Mouse (Mus musculus) spleen, adult 12 weeks (tissue): ENCODE measurements around the gene Arrdc2.

ENCODE experiments used
- DNase-seq: peaks from one replicate; pipeline ENCODE4 v3.0.0; 2022; ENCODE audit warnings: low spot score

Arrdc2 gene

DNA sequence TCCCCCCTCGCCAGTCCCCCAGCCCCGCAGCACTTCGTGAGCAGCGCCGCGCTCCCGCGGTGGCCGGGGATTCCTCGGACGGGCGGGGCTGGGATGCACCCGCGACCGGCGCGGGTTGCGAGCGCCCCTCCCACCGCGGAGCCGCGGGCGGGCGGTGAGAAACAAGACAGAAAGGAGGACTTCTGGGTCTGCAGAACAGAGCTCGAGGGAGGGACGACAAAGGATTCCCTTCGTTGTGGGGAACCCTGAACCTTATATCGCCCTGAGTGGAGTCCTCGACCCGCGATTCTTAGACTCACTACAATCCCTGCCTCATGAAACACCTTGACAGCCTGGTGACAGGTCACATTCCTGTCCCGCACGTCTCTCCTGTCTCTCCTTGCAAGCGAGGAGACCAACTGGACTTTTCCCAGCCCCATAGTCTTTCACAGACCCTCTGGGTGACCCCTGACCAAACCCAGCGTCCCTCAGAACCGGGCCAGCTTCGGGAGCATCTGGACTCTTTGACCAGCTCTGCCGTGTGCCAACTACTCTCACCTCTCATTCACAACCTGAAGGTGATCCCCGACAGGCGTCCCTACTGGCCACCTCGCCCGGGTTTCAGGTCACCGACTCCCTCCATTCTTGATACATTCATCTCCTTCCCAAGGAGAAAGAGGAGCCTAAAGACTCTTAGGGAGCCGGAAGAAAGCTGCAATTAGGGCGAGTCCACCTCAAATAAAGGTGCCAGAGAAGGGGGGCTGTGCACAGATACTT, 24.6 kb upstream of the Arrdc2 start:
- no peak for DNase-seq

DNA sequence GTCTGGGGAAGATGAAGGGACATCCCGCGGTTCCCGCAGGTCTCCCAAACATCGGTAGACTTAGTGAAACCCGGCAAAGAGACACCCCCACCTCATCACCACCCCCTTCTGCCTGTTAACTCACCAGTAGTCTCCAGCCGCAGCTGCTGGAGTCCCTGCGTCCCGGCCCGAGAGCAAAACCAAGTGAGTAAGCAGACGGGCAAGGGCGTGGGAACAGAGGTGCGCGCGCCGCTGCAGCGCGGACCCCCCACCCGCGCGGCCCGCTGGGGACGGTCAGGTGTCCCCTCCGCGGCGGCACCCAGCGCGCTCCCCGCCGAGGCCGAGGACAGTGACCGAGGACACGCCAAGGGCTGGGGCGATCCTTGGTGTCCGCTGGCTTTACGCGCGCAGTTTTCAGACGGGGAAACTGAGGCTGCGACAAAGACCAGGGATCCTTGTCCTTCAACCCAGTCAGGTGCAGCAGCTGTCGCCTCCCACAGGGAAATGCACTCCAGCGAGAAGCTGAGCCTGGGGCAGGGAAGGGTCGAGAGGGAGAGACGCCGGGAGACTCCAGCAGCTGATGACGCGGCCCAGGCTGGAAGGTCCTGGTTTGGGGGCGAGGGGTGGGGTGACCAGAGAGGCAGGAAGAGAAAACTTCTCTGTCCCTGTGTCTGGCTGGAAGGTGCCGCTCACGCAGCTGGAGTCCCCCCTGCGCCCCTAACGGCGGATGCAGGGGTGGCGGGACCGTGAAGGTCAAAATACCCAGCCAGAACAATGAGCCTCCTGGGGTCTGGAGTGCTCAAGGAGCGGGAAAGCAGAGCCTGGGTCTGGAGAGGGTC, 23.5 kb upstream of the Arrdc2 start, which contains the start of gene Kcnn1:
TSS of gene Kcnn1 (minus strand) at position 435 of the 818 bp plus-strand sequence.
- DNase-seq, result no peak

DNA sequence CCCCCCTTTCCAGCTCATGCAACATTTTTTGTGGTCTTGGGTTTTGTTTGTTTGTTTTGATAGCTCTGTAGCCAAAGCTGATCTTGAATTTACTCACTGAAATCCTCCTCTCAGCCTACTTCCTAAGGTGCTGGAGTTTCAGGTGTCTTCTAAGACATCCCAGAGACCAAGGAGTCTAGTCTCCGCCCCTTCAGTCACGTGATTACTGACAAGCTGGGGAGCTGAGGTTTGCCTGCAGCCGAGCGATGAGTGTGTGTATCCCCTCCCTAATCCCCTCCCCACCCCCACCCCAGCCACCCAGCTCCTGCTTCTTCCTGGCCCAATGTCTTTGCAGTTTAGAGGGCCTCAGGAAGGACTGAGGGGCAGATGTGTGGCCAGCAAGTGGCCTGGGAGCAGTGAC, 18.0 kb upstream of the Arrdc2 start:
- no peak for DNase-seq

- DNase-seq, result no peak
Observed at GRCm38 (mm10) chr8:70856541-70857197, 17.1 kb upstream of the Arrdc2 start.

- no peak for DNase-seq
Observed at GRCm38 (mm10) chr8:70856028-70856427, 16.5 kb upstream of the Arrdc2 start.

DNA sequence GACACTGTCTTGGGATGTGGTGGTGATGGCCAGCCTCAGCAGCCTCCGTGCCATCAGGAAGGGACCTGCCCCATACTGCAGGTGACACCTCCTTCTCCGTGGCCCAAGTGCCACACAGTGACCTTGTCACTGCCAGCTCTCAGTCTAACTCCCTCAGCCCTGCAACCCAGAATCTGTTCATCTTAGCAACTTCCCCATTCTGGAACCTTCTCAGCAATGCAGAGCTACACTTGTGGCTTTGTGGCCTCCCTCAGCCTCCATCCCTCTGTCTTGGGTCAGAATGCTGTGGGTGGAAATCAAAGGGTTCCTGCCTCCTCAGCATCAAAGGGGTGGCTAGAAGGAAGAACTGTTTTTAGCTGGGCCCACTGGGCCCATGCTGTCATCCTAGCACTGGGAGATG, 14.3 kb upstream of the Arrdc2 start:
- DNase-seq, result no peak

- no peak for DNase-seq
Observed at GRCm38 (mm10) chr8:70852595-70853231, 13.2 kb upstream of the Arrdc2 start.

DNA sequence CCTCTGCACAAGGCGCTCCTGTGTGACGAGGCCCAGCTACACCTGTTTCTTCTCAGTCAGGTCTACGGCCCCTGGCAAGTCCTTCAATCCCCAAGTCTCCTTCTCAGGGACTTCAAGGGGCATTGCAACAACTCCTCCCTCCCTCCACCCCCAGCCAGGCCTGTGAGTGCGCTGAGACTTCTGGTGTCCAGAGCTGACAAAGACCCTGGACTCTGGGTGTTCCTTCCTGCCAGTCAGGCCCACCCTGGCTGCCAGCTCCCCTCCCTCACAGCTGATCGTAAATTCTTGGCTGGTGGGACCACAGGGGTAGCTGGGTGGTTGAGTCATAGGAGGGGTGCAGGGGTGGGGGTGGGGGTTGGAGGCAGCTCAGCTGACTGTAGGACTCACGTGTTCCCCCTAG, 12.3 kb upstream of the Arrdc2 start:
- no peak for DNase-seq

- no peak for DNase-seq
Observed at GRCm38 (mm10) chr8:70850947-70851346, 11.4 kb upstream of the Arrdc2 start.

DNA sequence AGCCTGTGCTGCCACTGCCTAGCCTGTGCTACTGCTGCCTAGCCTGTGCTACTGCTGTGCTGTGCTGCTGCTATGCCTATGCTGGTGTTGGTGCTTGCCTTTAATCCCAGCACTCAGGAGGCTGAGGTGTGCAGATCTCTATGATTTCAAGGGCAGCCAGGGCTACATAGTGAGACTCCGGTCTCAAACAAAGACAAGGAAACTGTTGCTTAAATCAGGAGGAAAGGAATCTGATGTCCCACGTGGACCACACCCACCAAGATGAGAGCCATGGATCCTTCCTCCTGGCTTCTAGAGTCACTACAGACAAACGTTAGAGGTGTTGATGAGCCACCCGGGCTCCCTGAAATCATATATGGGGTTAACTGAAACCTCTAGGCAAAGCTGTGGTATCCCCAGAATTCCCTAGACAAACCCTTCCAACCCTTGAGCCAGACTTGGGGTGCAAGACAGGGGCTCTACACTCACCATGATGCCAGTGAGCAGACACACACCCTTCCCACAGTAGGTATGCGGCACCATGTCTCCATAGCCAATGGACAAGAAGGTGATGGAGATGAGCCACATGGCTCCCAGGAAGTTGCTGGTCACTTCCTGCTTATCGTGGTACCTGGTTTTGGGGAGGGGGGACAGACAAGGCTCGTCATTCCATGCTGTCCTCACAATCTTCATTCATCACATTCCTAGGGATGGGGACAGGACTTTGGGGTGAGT, 10.8 kb upstream of the Arrdc2 start:
- DNase-seq, result no peak

DNA sequence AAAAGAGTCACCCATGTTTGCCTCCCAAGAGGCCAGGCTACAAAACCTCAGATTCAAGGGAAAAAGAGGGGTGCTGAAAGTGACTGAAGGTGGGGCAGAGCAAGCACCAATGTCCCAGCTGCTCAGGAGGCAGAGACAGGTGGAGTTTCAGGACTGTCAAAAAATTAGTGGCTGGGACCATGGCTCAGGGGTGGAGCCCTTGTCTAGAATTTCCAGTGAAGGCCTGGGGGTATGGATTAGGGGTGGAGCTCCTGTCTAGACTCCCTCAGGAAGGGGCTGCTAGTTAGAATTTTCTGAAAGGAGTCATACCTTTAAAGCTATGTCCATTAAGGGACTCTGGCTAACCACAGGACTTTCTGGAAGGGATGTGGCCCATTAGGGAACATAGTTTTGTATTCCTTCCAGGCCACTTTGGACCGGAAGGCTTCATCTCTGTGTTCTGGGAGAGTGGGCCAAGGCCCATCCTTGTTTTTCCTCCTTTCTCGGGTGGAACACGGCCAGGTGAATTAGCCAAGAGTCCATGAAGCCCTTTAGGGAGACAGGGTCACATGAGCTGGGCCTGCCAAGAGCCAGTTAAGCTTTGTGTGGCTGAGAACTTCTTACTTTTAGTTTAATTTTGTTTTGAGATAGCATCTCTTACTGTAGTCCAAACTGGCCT, 9.9 kb upstream of the Arrdc2 start:
- DNase-seq, result no peak

- no peak for DNase-seq
Observed at GRCm38 (mm10) chr8:70846371-70847154, 7.0 kb upstream of the Arrdc2 start.

DNA sequence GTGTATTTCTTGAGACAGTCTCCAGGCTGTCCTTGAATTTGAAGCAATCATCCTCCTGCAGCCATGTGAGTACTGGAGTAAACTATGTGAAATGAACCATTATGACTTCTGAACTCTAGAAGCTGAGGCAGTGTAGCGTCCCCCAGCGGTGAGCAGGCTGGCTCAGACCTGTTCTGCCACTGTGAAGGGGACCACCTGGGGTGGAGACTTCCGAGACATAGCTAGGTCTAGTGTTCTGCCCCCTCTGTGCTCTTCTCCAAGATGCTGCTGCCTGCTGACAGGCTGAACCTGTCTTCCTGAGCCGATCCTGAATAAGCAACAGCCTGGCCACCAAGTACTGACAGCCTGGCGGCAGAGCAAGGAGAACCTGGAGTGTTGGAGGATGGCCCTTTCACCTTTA, 5.6 kb upstream of the Arrdc2 start:
- no peak for DNase-seq

DNA sequence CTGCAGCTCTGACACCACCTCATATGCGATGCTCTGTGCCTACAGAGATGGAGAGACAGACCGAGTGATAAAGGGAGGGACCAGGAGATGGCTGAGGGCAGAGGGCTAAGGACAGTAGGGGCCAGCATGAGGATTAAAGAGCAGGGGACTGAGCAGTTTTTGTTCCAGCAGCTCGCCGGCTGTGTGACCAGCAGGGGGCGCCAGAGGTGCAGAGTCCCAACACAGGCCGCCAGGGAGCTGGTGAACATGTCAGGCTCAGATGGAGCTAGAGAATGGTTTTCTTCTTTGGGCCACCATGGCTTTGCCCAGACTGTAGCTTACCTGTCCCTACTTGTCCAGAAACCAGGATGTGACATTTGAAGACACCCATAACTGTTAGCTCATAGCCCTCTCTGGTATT, 5.0 kb upstream of the Arrdc2 start:
- DNase-seq, result peak; percentile 89

DNA sequence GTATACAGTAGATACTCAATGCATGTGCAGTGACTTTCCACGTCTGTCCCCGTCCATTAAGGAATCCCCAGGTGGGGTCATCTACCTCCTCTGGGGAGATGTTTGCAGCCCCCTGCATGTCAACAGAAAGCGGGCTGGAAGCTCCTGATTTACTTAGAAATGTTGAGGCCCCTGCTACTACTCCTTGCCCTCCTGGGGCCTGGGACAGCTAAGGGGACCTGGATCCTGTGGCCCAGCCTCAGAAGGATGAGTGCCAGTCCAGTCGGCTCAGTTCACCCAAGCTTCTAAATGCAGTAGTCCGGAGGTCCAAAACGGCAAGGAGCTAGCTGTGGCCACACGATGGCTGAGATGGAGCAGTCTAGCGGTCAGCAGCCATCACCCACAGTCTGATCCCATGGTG, 4.4 kb upstream of the Arrdc2 start:
- DNase-seq, result no peak

GRCm38 (mm10) chr8:70843214-70843773, 3.8 kb upstream of the Arrdc2 start:
- DNase-seq, result peak; percentile 54

GRCm38 (mm10) chr8:70842484-70842883, 3.0 kb upstream of the Arrdc2 start:
- no peak for DNase-seq

DNA sequence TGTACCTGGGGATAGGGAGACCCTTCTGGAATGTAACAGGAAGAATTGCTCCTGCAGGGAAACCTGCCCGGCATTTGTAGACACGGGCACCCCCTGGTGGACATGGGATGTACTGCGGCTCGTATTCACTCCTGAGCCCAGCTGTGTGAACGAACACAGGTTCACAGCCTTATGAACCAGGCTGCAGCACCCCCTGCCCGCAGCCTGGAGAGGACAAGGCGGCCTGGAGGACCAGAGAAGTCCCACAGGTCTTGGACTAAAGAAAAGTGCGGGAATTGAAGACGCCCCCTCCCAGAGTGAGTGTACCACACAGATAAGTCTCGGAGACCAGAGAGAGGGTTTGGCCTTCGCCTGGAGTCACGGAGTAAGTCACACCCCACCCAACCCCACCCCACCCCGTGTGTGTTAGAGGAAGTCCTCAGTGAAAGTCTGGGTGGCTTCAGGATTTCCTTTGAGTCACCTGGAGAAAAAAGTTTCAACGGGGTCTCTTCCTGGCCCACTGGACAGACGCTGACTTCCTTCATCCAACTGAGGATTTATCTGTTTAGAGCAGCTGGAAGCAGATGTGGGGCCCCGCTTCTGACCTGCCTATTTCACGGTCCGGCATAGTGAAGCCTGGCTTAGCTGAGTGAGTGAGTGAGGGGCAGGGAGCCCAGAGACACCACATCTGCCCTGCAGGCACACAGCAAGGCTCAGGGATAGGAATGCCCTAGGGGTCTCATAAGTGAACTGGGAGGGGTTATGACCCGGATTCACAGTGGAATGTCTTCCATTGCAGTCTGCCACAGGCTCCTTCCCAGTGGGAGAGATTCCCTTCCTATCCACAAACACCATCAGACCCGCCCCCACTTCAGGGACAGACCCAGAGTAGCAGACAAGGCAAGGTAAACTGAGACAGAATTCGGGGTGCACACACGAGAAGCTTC, 1.9 kb upstream of the Arrdc2 start:
- peak; percentile 86 for DNase-seq

DNA sequence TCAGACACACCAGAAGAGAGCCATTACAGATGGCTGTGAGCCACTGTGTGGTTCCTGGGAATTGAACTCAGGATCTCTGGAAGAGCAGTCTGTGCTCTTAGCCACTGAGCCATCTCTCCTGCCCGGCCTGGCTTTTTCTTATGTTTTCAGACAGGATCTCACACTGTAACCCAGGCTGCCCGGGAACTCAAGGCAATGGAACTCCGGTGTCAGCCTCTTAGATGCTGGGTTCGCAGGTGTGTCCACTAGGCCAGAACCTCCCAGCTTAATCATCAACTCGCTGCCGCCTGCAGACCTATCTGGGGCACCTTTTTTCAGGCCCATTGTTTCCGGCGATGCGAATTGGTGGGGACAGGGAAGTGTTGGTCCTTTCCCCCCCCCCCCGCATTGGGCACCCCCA, 1.1 kb upstream of the Arrdc2 start:
- no peak for DNase-seq
